Mouse (Mus musculus) mouse embryonic stem cell (cell line): Measurements from ENCODE around the gene Gm15093.
"Not testable (repeated sequence)": the region's sequence is repeated elsewhere in the genome, so short reads cannot be mapped to it uniquely, and the experiment has no call there.

Experiments used
- in situ Hi-C, 2 experiments: fragments of 300-500 bp; cut with MboI; formaldehyde crosslinking; loops; 1 replicate in 1 of 2; 3 replicates in 1 of 2; pipeline ENCODE4 v1.14.3; 2019 to 2020; ENCODE audit warnings: low sequenced_read_pairs in 2 of 2, low pct_unique_long_range_greater_than_20kb in 1 of 2, mixed read lengths in 1 of 2; ENCODE audit not compliant: unreplicated experiment in 1 of 2

Gene Gm15093

GRCm38 (mm10) chrX:149272077-149272476, at the start of gene Gm15093:
TSS of gene Gm15093 (plus strand) at chrX:149272377.
- in situ Hi-C loops, result not testable (repeated sequence)
